Mouse (Mus musculus): ENCODE measurements around the gene Gm13757. TPM values are rescaled to one million over a fixed set of nuclear protein-coding genes. Genes with fewer than 3 reads are reported as not detected.

Gm13757 gene
- total RNA-seq (2023) = not detected

DNA sequence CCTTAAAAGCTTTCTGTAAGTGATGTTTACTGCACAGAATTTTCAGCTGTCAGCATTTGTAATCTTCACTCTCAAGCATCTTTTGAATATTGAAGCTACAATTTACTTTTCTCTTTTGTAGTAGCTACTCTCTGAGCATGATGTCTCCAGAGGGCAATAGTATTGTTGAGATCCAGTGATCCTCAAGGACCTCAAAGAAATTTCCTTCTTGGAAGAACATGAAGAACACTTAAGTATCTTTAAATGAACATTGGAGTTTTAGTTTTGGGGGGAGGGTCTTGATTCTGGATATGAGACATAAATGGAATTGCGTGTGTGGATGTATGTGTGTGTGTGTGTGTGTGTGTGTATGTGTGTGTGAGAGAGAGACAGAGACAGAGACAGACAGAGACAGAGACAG lies at the start of gene Gm13757:
Gene Gm13757, minus strand, starts transcription at position 101 of the 400 bp plus-strand sequence.

DNA sequence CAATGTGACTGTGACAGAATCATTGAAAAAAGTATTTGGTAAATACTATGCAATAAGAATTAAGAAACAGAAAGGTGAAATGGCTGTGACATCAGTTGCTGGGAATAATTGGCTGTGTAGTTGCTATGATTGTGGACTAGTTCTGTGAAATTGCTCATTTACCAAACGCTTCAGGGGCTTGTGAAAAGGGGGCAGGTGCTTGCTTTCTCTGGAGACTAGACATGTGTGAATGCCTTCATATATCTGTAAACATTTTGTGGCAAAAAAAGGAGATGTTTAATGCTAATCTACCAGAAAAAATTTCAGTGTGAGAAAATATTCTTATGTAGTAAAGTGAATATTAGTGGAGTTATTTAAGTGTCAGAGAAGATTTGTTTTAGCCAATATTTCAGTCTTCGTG lies 44.1 kb upstream of the Gm13757 start, which contains the start of gene Olfr1185-ps1:
Gene Olfr1185-ps1, plus strand, starts transcription at position 301 of the 400 bp plus-strand sequence.

GRCm38 (mm10) chr2:88483298-88483697 lies 34.4 kb upstream of the Gm13757 start, which contains the start of gene Olfr1184:
Gene Olfr1184, plus strand, starts transcription at chr2:88483598.

GRCm38 (mm10) chr2:88454567-88454966 lies 5.6 kb upstream of the Gm13757 start, which contains the start of gene Olfr1183:
Gene Olfr1183, plus strand, starts transcription at chr2:88454867.

GRCm38 (mm10) chr2:88426071-88426470 lies 22.9 kb downstream of the Gm13757 start, which contains the start of gene Olfr1181:
Gene Olfr1181, minus strand, starts transcription at chr2:88426171.

DNA sequence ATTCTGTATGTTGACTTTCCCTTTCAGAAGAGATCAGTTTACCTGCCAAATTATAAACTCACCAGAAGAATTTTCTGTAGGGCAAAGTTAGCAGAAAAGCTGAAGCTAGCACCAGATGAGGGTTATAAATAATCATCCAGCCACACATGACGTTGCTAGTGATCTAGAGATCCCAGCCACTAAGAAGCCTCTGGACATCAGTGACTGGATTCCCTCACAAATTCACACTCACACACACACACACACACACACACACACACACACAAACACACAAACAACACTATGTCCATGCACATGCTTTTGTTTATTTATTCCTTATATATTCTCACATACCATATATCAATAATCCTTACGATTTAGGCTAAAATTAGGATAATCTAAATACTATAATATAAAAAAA lies 29.9 kb downstream of the Gm13757 start, which contains the start of gene Olfr1180:
Gene Olfr1180, minus strand, starts transcription at position 101 of the 400 bp plus-strand sequence.

GRCm38 (mm10) chr2:88406353-88406752 lies 42.6 kb downstream of the Gm13757 start, which contains the start of gene Olfr1179:
Gene Olfr1179, minus strand, starts transcription at chr2:88406453.

Other genes starting within 250 kb of the Gm13757 start
- gene Olfr1170, start 220.8 kb downstream of the Gm13757 start, total RNA-seq (2023) = not detected
- gene Olfr1173, start 169.3 kb downstream of the Gm13757 start, total RNA-seq (2023) = not detected
- gene Olfr1174-ps, start 134.0 kb downstream of the Gm13757 start, total RNA-seq (2023) = not detected
- gene Olfr1175-ps, start 121.9 kb downstream of the Gm13757 start, total RNA-seq (2023) = not detected
- gene Olfr1176, start 112.4 kb downstream of the Gm13757 start, total RNA-seq (2023) = not detected
- not detected for gene Olfr1177-ps, start 102.6 kb downstream of the Gm13757 start, total RNA-seq (2023)
- not detected for gene Olfr1178, start 62.1 kb downstream of the Gm13757 start, total RNA-seq (2023)
- not detected for gene Olfr1179, start 42.7 kb downstream of the Gm13757 start, total RNA-seq (2023)
- not detected for gene Olfr1180, start 30.0 kb downstream of the Gm13757 start, total RNA-seq (2023)
- not detected for gene Olfr1181, start 23.0 kb downstream of the Gm13757 start, total RNA-seq (2023)
- not detected for gene Olfr1183, start 5.7 kb upstream of the Gm13757 start, total RNA-seq (2023)
- gene Olfr1184, start 34.5 kb upstream of the Gm13757 start, total RNA-seq (2023) = not detected
- not detected for gene Olfr1185-ps1, start 44.2 kb upstream of the Gm13757 start, total RNA-seq (2023)
- gene Olfr1186, start 69.4 kb upstream of the Gm13757 start, total RNA-seq (2023) = not detected
- not detected for gene Olfr1188, start 107.8 kb upstream of the Gm13757 start, total RNA-seq (2023)
- not detected for gene Olfr1189, start 137.3 kb upstream of the Gm13757 start, total RNA-seq (2023)
- 0.09 TPM for gene Olfr1191-ps1, start 191.4 kb upstream of the Gm13757 start, total RNA-seq (2023)
- not detected for gene Olfr1192-ps1, start 199.4 kb upstream of the Gm13757 start, total RNA-seq (2023)
- not detected for gene Olfr1193, start 226.5 kb upstream of the Gm13757 start, total RNA-seq (2023)
- not detected for gene Olfr1195, start 240.1 kb upstream of the Gm13757 start, total RNA-seq (2023)